Mouse (Mus musculus) ES-Bruce4 (cell line): ENCODE data around the gene Lpcat2b.

ENCODE experiments used
- CTCF ChIP-seq: IDR thresholded peaks from one replicate; pipeline ENCODE4 v1.8.1; 2011; ENCODE audit warnings: low read depth, low read length
- EP300 ChIP-seq: IDR thresholded peaks from 2 replicates; pipeline ENCODE4 v1.6.1; 2011; ENCODE audit warnings: low read depth, low read length; ENCODE audit not compliant: insufficient read depth
- POLR2A ChIP-seq: IDR thresholded peaks from one replicate; pipeline ENCODE4 v1.8.1; 2011; ENCODE audit warnings: low read length; ENCODE audit not compliant: insufficient read depth

GRCm38 (mm10) chr5:107447977-107448376, 16.6 kb downstream of the Lpcat2b start:
- TF ChIP-seq POLR2A (no peak), CTCF (no peak), EP300 (no peak)
